In genomic region chr7:49055273-49055672, GRCm38 (mm10) we compare ENCODE assay signal across 11 mouse cellular contexts.
DNase-seq lines count a peak whose midpoint lies in the region; ATAC-seq lines count a peak whose summit lies in the region.
"Had no signal": no experiment of that assay in that cellular context is flagged by ENCODE, and none has a peak within 500 bp of the region (broad histone marks: within the 10 kb centered on the region; RNA-seq: fewer than 3 reads in every experiment).

No protein-coding gene starts in this region.

- H3K4me2 ChIP-seq in hindbrain, embryonic 11.5 days (replicated peaks; ENCODE audit: low read depth, low read length) = no peak overlapping the region
- no peak overlapping the region for H3K4me2 ChIP-seq in hindbrain, embryonic 13.5 days
- H3K4me2 ChIP-seq: lung, embryonic 14.5 days had no signal

- peak overlapping the region; percentile 37; the same call in 1 of the 2 replicates for H3K27ac ChIP-seq in hindbrain, embryonic 10.5 days
- H3K27ac ChIP-seq in hindbrain, embryonic 11.5 days (ENCODE audit: low read depth, low read length) = no peak overlapping the region
- H3K27ac ChIP-seq in hindbrain, embryonic 13.5 days = 0 out of 2 replicates have a peak overlapping the region, but pooled peaks have one; percentile 44

- no peak overlapping the region for H3K9ac ChIP-seq in hindbrain, embryonic 11.5 days (ENCODE audit: low read depth, low read length)
- peak overlapping the region; percentile 10; the same call in 1 of the 2 replicates for H3K9ac ChIP-seq in hindbrain, embryonic 13.5 days
- H3K9ac ChIP-seq: lung, embryonic 14.5 days had no signal

- WGBS in hindbrain, embryonic 10.5 days = 87% methylated on average over 10 of the region's 10 CpGs
- WGBS in hindbrain, embryonic 11.5 days = 86% methylated on average over 10 of the region's 10 CpGs
- WGBS in hindbrain, embryonic 13.5 days = 52% methylated on average over 10 of the region's 10 CpGs

- H3K9me3 ChIP-seq in hindbrain, embryonic 10.5 days = no peaks in the 10 kb centered on the region
- no peaks in the 10 kb centered on the region for H3K9me3 ChIP-seq in hindbrain, embryonic 11.5 days (ENCODE audit: control insufficient read depth, low read length)
- H3K9me3 ChIP-seq in hindbrain, embryonic 13.5 days = no peaks in the 10 kb centered on the region

- no peaks in the 10 kb centered on the region for H3K36me3 ChIP-seq in hindbrain, embryonic 10.5 days
- H3K36me3 ChIP-seq in hindbrain, embryonic 11.5 days (ENCODE audit: control insufficient read depth, insufficient read depth, low read length) = no peaks in the 10 kb centered on the region
- H3K36me3 ChIP-seq in hindbrain, embryonic 13.5 days = no peaks in the 10 kb centered on the region

- peaks cover 15% of the 10 kb centered on the region; the same call in 1 of the 2 replicates for H3K27me3 ChIP-seq in hindbrain, embryonic 10.5 days (ENCODE audit: insufficient read depth, poor library complexity, severe bottlenecking)
- no peaks in the 10 kb centered on the region for H3K27me3 ChIP-seq in hindbrain, embryonic 11.5 days (ENCODE audit: control insufficient read depth, insufficient read depth, low read length)
- H3K27me3 ChIP-seq in hindbrain, embryonic 13.5 days = no peaks in the 10 kb centered on the region

- peaks cover 70% of the 10 kb centered on the region for H3K4me1 ChIP-seq in hindbrain, embryonic 10.5 days (replicated peaks)
- H3K4me1 ChIP-seq in hindbrain, embryonic 11.5 days (replicated peaks; ENCODE audit: control insufficient read depth, insufficient read depth, low read length) = peaks cover 17% of the 10 kb centered on the region
- peaks cover 77% of the 10 kb centered on the region for H3K4me1 ChIP-seq in hindbrain, embryonic 13.5 days (replicated peaks)

- DNase-seq in hindbrain, embryonic 10.5 days (ENCODE audit: low spot score) = no peak
- no peak for DNase-seq in hindbrain, embryonic 11.5 days (ENCODE audit: low spot score)
- peak; percentile 73 to 82 for DNase-seq in cerebellum, postnatal 14 days
- DNase-seq in adrenal gland, adult (ENCODE audit: inconsistent age in 2 of 2, low spot score in 1 of 2) = no peak
- no peak for DNase-seq in lung, postnatal 36 days
- DNase-seq: adrenal gland, postnatal 36 days; lung, embryonic 14.5 days had no signal

- ATAC-seq in hindbrain, embryonic 11.5 days (ENCODE audit: low FRiP score) = no peak
- peak; percentile 61 for ATAC-seq in cerebellum, adult (ENCODE audit: insufficient number of reproducible peaks, low FRiP score, low TSS enrichment)
- ATAC-seq in hindbrain, embryonic 13.5 days (ENCODE audit: low FRiP score) = peak; percentile 62
- ATAC-seq in activated CD4-positive, CD25-positive, alpha-beta regulatory T cell, adult 4 months = no peak
- ATAC-seq: CD4-positive, CD25-positive, alpha-beta regulatory T cell, adult 4 months had no signal

- H3K4me3 ChIP-seq in hindbrain, embryonic 10.5 days = no peak overlapping the region
- no peak overlapping the region for H3K4me3 ChIP-seq in hindbrain, embryonic 11.5 days (ENCODE audit: low read depth, low read length)
- no peak overlapping the region for H3K4me3 ChIP-seq in hindbrain, embryonic 13.5 days

Comparison
In these comparisons a context has a peak if more than half of its experiments do, and no peak if none do; other contexts are left out.
1. ATAC-seq: peak in cerebellum, adult (single experiment) and hindbrain, embryonic 13.5 days (single experiment); none in hindbrain, embryonic 11.5 days (single experiment) and activated CD4-positive, CD25-positive, alpha-beta regulatory T cell, adult 4 months (single experiment).
2. DNase-seq: peak in cerebellum, postnatal 14 days (2 of 2); none in hindbrain, embryonic 10.5 days (single experiment), hindbrain, embryonic 11.5 days (single experiment), adrenal gland, adult (0 of 2) and lung, postnatal 36 days (single experiment).